Mouse (Mus musculus) liver, postnatal 0 days (tissue): Measurements from ENCODE around the gene Zfp398. TPM values are rescaled to one million over a fixed set of nuclear protein-coding genes. Genes with fewer than 3 reads are reported as not detected.

Experiments used
- ATAC-seq: fragments of 200-750 bp; cut with Nextera tagmentation; 2 replicates; pipeline ENCODE4 v1.8.0; 2017; ENCODE audit warnings: mild to moderate bottlenecking, moderate library complexity
- DNase-seq: peaks from one replicate; pipeline ENCODE4 v3.0.0-alpha.2; 2016
- H3K27ac ChIP-seq: fragments of 300-500 bp; sonication (generic); 2 replicates; pipeline ENCODE4 v1.5.1; 2014; ENCODE audit warnings: antibody characterized with exemption, moderate library complexity, mild to moderate bottlenecking, low read depth
- H3K27me3 ChIP-seq: fragments of 300-500 bp; sonication (generic); 2 replicates; pipeline ENCODE4 v1.6.1; 2014; ENCODE audit warnings: low read length, control low read depth, mixed read lengths; ENCODE audit not compliant: insufficient read depth
- H3K36me3 ChIP-seq: fragments of 300-500 bp; sonication (generic); replicated peaks from 2 replicates; pipeline ENCODE4 v1.6.1; 2014; ENCODE audit warnings: mild to moderate bottlenecking, control low read depth, low read length, moderate library complexity, mixed read lengths; ENCODE audit not compliant: insufficient read depth
- H3K4me1 ChIP-seq: fragments of 300-500 bp; sonication (generic); 2 replicates; pipeline ENCODE4 v1.6.1; 2014; ENCODE audit warnings: antibody characterized with exemption, mild to moderate bottlenecking, control low read depth; ENCODE audit not compliant: insufficient read depth
- H3K4me2 ChIP-seq: fragments of 300-500 bp; sonication (generic); 2 replicates; pipeline ENCODE4 v1.6.1; 2014; ENCODE audit warnings: low read depth, mild to moderate bottlenecking, low read length, moderate library complexity, mixed read lengths
- H3K4me3 ChIP-seq: fragments of 300-500 bp; sonication (generic); 2 replicates; pipeline ENCODE4 v1.5.1; 2014; ENCODE audit warnings: low read depth, low read length
- H3K9ac ChIP-seq: fragments of 300-500 bp; sonication (generic); replicated peaks from 2 replicates; pipeline ENCODE4 v1.6.1; 2014; ENCODE audit warnings: mild to moderate bottlenecking, moderate library complexity
- H3K9me3 ChIP-seq: fragments of 300-500 bp; sonication (generic); 2 replicates; pipeline ENCODE4 v1.6.1; 2016; ENCODE audit warnings: mild to moderate bottlenecking, control low read depth, low read length, mixed read lengths
- CTCF ChIP-seq: sonication (generic); IDR thresholded peaks from 2 replicates; pipeline ENCODE4 v1.5.1; 2016; ENCODE audit warnings: antibody characterized with exemption, low read depth
- EP300 ChIP-seq: IDR thresholded peaks from 2 replicates; pipeline ENCODE4 v1.6.1; 2016; ENCODE audit warnings: antibody characterized with exemption, low read depth, mild to moderate bottlenecking
- WGBS: fragments of 180-500 bp; shearing (Covaris S2); extraction: QIAGEN DNeasy Blood & Tissue Kit; methylation state at CpG from one replicate; pipeline ENCODE4 v1.1.7; 2014; ENCODE audit not compliant: insufficient replicate concordance; 5-methylcytosine and 5-hydroxymethylcytosine counted together
- polyA plus RNA-seq: library from polyadenylated mRNA; unstranded; fragments of >200 nt; fragmentation: Nextera tagmentation; extraction: Ambion mirVana; gene quantifications from 2 replicates; pipeline ENCODE4 v1.2.1, GENCODE M21; 2015

The Zfp398 gene
- polyA plus RNA-seq, 1 experiment from 2014 or later: 1.6 TPM

DNA sequence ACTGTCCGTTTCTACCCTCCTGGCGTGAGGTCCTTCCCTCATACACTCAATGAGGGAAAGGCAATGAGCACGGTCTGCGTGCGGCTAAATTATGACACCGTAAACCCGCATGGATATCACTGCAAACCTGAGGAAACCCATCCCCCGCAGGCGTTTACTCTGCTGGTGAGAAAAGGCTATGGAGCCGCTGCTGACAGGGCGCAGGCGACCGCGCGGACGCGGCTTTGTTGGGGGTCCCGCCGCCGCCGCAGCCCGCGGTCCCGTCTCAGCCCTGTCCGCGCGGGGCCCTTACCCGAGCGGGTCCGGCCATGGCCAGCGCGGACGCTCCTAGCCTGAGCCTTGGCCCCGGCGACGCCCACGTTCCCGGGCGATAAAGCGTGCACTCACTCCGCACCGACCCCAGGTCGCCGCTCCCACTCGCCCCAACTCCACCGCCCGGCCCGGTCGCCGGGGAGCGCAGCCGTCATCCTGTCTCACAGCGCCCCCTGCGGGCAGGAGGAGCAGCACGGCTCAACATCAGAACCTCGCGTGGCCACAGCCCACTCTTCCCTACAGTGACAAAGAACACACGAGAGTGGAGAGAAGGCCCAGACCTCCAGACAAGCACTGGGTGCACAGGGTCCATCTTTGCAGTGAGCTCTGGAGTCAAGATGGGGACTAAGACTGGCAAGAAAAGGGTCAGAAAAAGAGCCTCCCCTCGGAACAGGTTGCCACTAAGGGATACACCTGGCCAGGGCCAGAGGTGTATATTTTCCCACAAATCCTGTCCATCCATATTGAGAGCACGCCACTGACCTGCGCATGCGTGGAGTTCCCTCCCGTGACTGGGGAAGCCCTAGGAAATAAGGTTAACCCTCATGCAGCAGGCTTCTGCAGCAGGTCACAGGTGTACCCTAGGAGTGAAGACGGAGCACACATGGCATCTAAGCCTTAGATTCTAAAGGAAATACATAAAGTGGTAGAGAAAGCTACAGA is 5.1 kb upstream of the Zfp398 start, which contains the start of gene Zfp786:
TSS of gene Zfp786 (minus strand) at position 764 of the 975 bp plus-strand sequence.
- WGBS: 3% methylated on average over 62 of the region's 64 CpGs
- no peaks in the 10 kb centered on the region for H3K36me3 ChIP-seq
- TF ChIP-seq EP300: no peak
- TF ChIP-seq CTCF: peak; percentile 99
- H3K9me3 ChIP-seq: no peaks in the 10 kb centered on the region
- ATAC-seq: peak; percentile 93
- peak within 1 kb of the TSS; percentile 36; the same call in 1 of the 2 replicates for H3K27ac ChIP-seq
- peaks cover 14% of the 10 kb centered on the region for H3K4me1 ChIP-seq
- DNase-seq: peak; percentile 95
- H3K4me3 ChIP-seq: peak within 1 kb of the TSS; percentile 66
- peak within 1 kb of the TSS; percentile 81 for H3K9ac ChIP-seq
- no peaks in the 10 kb centered on the region for H3K27me3 ChIP-seq
- peak within 1 kb of the TSS; percentile 96 for H3K4me2 ChIP-seq

DNA sequence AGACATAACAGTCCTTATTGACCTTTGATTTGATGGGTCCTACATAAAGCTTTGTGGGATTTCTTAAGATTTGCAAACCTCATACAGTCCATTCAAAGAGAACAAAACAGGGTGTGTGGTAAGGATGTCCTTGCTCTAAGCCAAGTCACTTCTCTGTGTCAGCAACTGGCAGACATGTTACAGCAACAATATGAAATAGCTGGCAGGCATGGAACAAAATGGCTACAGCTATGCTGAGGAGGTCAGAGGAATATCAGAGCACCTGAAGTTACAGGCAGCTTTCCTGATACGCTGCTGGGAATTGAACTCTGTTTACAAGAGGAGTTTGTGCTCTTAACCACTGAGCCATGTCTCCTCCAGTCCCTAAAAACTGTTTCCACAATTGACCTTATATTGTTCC is 3.2 kb upstream of the Zfp398 start:
- Histone ChIP-seq H3K9me3 (no peaks in the 10 kb centered on the region), H3K4me2 (no peak overlapping the region), H3K9ac (no peak overlapping the region), H3K4me3 (no peak overlapping the region), H3K27ac (no peak overlapping the region), H3K4me1 (peaks cover 10% of the 10 kb centered on the region), H3K27me3 (no peaks in the 10 kb centered on the region), H3K36me3 (no peaks in the 10 kb centered on the region)
- DNase-seq: no peak
- 92% methylated on average over 1 of the region's 1 CpGs for WGBS
- ATAC-seq: no peak
- TF ChIP-seq EP300: no peak
- no peak for TF ChIP-seq CTCF

DNA sequence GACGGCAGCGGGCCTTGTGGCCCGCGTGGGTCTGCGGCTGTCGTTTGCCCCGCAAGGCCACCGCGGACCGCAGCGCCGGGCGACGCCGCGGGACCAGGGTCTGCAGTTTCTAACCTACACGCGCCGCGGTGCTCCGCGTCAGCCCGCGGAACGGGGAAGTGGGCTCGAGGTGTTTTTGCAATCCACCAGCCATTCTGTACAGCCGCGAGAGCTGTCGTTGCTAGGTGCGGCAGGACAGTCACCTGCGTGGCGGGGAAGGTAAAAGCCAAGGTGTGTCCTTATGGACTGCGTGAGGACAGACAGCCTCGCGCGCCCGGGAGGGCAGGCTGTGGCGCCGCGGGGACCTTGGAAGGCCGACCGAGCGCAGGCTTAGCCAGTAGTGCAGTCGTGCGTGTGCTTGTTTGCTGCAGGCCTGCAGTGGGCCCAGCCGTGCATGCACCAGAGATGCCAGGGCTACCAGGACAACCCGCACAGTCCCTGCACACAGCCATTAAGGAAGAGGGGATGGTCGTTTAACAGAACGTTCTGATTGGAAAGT is 592 bp downstream of the Zfp398 start:
- Histone ChIP-seq H3K27me3 (no peaks in the 10 kb centered on the region), H3K4me2 (peak overlapping the region; percentile 85), H3K4me1 (peaks cover 9% of the 10 kb centered on the region), H3K9me3 (no peaks in the 10 kb centered on the region), H3K9ac (peak overlapping the region; percentile 96), H3K27ac (peak overlapping the region; percentile 94), H3K4me3 (peak overlapping the region; percentile 92), H3K36me3 (no peaks in the 10 kb centered on the region)
- no peak for TF ChIP-seq CTCF
- TF ChIP-seq EP300: no peak
- peak; percentile 63 for ATAC-seq
- 0% methylated on average over 36 of the region's 49 CpGs for WGBS
- peak; percentile 68 for DNase-seq

DNA sequence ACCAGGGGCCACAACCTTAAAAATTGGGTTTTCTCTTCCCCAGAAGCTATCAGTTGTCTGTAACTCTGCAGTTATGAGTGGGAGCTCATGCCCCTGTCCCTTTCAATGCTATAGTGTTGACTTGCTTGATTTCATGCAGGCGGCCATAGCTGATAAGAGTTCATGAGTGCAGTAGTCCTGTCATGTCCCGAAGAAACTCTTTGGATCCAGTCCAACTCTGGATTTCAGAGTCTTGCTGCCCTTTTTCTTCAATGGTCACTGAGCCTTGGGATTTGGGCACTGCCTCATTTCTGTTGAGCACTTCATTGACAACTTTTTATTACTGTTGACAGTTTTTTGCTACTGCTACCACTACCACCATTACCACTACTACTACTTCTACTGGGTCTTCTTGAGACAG is 2.2 kb downstream of the Zfp398 start:
- no peak overlapping the region for H3K4me3 ChIP-seq
- no peak overlapping the region for H3K27ac ChIP-seq
- 0 out of 2 replicates have a peak, but pooled peaks cover 1% of the 10 kb centered on the region for H3K36me3 ChIP-seq
- peaks cover 9% of the 10 kb centered on the region for H3K4me1 ChIP-seq
- no peaks in the 10 kb centered on the region for H3K27me3 ChIP-seq
- peak overlapping the region; percentile 20; the same call in 1 of the 2 replicates for H3K4me2 ChIP-seq
- no peak for TF ChIP-seq CTCF
- no peak for TF ChIP-seq EP300
- 32% methylated on average over 2 of the region's 2 CpGs for WGBS
- H3K9me3 ChIP-seq: no peaks in the 10 kb centered on the region
- DNase-seq (no peak), ATAC-seq (no peak)
- 0 out of 2 replicates have a peak overlapping the region, but pooled peaks have one; percentile 3 for H3K9ac ChIP-seq

DNA sequence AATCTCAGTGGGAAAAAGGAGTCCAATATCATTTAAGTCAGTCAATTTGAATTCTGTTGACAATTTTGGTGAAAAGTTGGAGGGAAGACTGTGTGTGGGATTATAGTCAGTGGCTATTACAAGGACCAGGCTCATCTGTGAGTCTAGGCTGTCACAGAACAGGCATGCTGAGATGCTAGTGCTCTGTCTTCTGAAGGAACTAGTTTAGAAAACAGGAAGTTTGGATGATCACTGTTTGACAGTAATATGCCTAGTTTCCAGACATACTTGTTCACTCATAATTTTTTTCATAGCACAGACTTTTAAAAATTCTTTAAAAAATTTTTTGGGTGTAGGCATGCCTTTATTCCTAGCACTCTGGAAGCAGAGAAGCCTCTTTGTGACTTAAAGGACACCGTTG is 5.6 kb downstream of the Zfp398 start:
- no peaks in the 10 kb centered on the region for H3K27me3 ChIP-seq
- H3K27ac ChIP-seq: no peak overlapping the region
- peaks cover 7% of the 10 kb centered on the region for H3K4me1 ChIP-seq
- no peaks in the 10 kb centered on the region for H3K9me3 ChIP-seq
- no peak for DNase-seq
- peaks cover 2% of the 10 kb centered on the region; the same call in 1 of the 2 replicates for H3K36me3 ChIP-seq
- no peak for TF ChIP-seq EP300
- TF ChIP-seq CTCF: no peak
- WGBS: 91% methylated on average over 1 of the region's 1 CpGs
- no peak overlapping the region for H3K4me2 ChIP-seq
- H3K4me3 ChIP-seq: no peak overlapping the region
- no peak for ATAC-seq
- no peak overlapping the region for H3K9ac ChIP-seq

DNA sequence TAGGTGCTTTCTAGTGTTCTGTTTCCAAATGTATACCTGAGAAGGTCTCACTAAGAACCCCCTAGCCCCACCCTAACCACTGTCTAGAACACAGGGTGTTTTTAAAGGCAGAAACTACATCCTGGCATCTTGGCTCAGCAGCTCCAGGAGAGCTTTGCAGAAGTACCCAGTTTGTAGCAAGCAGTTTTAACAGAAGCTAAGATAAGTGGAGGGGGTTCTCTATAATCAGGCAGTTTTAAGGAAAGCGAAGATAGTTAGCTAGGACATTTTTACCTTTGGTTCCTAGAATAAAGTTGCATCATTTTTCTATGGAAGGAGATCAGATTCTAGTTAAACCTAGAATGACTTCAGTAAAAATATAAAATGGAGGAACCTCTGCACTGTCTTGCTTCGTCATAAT is 6.4 kb downstream of the Zfp398 start:
- peaks cover 2% of the 10 kb centered on the region; the same call in 1 of the 2 replicates for H3K36me3 ChIP-seq
- H3K27ac ChIP-seq: no peak overlapping the region
- no peak overlapping the region for H3K4me3 ChIP-seq
- WGBS: 81% methylated on average over 2 of the region's 2 CpGs
- H3K9ac ChIP-seq: no peak overlapping the region
- H3K4me1 ChIP-seq: peaks cover 7% of the 10 kb centered on the region
- TF ChIP-seq EP300 (no peak), CTCF (no peak)
- H3K4me2 ChIP-seq: no peak overlapping the region
- no peak for DNase-seq
- ATAC-seq: no peak
- H3K9me3 ChIP-seq: no peaks in the 10 kb centered on the region
- H3K27me3 ChIP-seq: no peaks in the 10 kb centered on the region
